Mouse (Mus musculus) intestine, postnatal 0 days (tissue): Measurements from ENCODE around the gene 1700028P14Rik. TPM values are rescaled to one million over a fixed set of nuclear protein-coding genes. Genes with fewer than 3 reads are reported as not detected.

Experiments used
- ATAC-seq: fragments of 200-750 bp; cut with Nextera tagmentation; 2 replicates; pipeline ENCODE4 v1.8.0; 2017; ENCODE audit warnings: mild to moderate bottlenecking, moderate TSS enrichment, moderate library complexity
- H3K27ac ChIP-seq: fragments of 300-500 bp; sonication (generic); 2 replicates; pipeline ENCODE4 v1.5.1; 2014; ENCODE audit warnings: mild to moderate bottlenecking, low read depth, low read length, moderate library complexity
- H3K27me3 ChIP-seq: fragments of 300-500 bp; sonication (generic); replicated peaks from 2 replicates; pipeline ENCODE4 v1.6.1; 2014; ENCODE audit warnings: low read length, mixed read lengths; ENCODE audit not compliant: control insufficient read depth, insufficient read depth
- H3K36me3 ChIP-seq: fragments of 300-500 bp; sonication (generic); 2 replicates; pipeline ENCODE4 v1.6.1; 2014; ENCODE audit warnings: mild to moderate bottlenecking, moderate library complexity; ENCODE audit not compliant: control insufficient read depth, insufficient read depth
- H3K4me1 ChIP-seq: fragments of 300-500 bp; sonication (generic); replicated peaks from 2 replicates; pipeline ENCODE4 v1.6.1; 2014; ENCODE audit warnings: antibody characterized with exemption, low read length, mixed read lengths; ENCODE audit not compliant: control insufficient read depth, insufficient read depth
- H3K4me2 ChIP-seq: fragments of 300-500 bp; sonication (generic); replicated peaks from 2 replicates; pipeline ENCODE4 v1.6.1; 2014; ENCODE audit warnings: low read depth, mild to moderate bottlenecking, moderate library complexity
- H3K4me3 ChIP-seq: fragments of 300-500 bp; sonication (generic); 2 replicates; pipeline ENCODE4 v1.5.1; 2014; ENCODE audit warnings: low read depth, low read length
- H3K9ac ChIP-seq: fragments of 300-500 bp; sonication (generic); 2 replicates; pipeline ENCODE4 v1.6.1; 2014; ENCODE audit warnings: mild to moderate bottlenecking, low read depth, low read length
- H3K9me3 ChIP-seq: fragments of 300-500 bp; sonication (generic); 2 replicates; pipeline ENCODE4 v1.6.1; 2016; ENCODE audit warnings: mixed run types; ENCODE audit not compliant: control insufficient read depth
- CTCF ChIP-seq: sonication (generic); IDR thresholded peaks from 2 replicates; pipeline ENCODE4 v1.5.1; 2016; ENCODE audit warnings: low read depth, mild to moderate bottlenecking, control low read depth, antibody characterized with exemption, moderate library complexity
- WGBS: fragments of 180-500 bp; shearing (Covaris S2); extraction: QIAGEN DNeasy Blood & Tissue Kit; methylation state at CpG from one replicate; pipeline ENCODE4 v1.1.7; 2014; 5-methylcytosine and 5-hydroxymethylcytosine counted together
- polyA plus RNA-seq: library from polyadenylated mRNA; unstranded; fragments of >200 nt; fragmentation: Nextera tagmentation; extraction: Ambion mirVana; gene quantifications from 2 replicates; pipeline ENCODE4 v1.2.1, GENCODE M21; 2015

1700028P14Rik gene
- polyA plus RNA-seq, 1 experiment from 2014 or later = 0.66 TPM

GRCm38 (mm10) chr19:23543244-23544004 lies 109.2 kb downstream of the 1700028P14Rik start:
- TF ChIP-seq CTCF = no peak
- no peaks in the 10 kb centered on the region for H3K4me1 ChIP-seq
- H3K27me3 ChIP-seq = no peaks in the 10 kb centered on the region
- no peaks in the 10 kb centered on the region for H3K36me3 ChIP-seq
- H3K27ac ChIP-seq = no peak overlapping the region
- no peak overlapping the region for H3K4me2 ChIP-seq
- 77% methylated on average over 11 of the region's 11 CpGs for WGBS
- H3K9me3 ChIP-seq = no peaks in the 10 kb centered on the region
- no peak overlapping the region for H3K9ac ChIP-seq
- no peak for ATAC-seq
- no peak overlapping the region for H3K4me3 ChIP-seq

- H3K27me3 ChIP-seq = no peaks in the 10 kb centered on the region
- no peaks in the 10 kb centered on the region for H3K9me3 ChIP-seq
- 89% methylated on average over 4 of the region's 4 CpGs for WGBS
- H3K9ac ChIP-seq = no peak overlapping the region
- no peak overlapping the region for H3K27ac ChIP-seq
- H3K36me3 ChIP-seq = no peaks in the 10 kb centered on the region
- H3K4me3 ChIP-seq = no peak overlapping the region
- TF ChIP-seq CTCF = no peak
- no peak overlapping the region for H3K4me2 ChIP-seq
- no peak for ATAC-seq
- H3K4me1 ChIP-seq = no peaks in the 10 kb centered on the region
Measured at GRCm38 (mm10) chr19:23542759-23543158, 109.9 kb downstream of the 1700028P14Rik start.

GRCm38 (mm10) chr19:23535700-23536099 lies 116.9 kb downstream of the 1700028P14Rik start:
- ATAC-seq = no peak
- Histone ChIP-seq H3K36me3 (no peaks in the 10 kb centered on the region), H3K4me1 (no peaks in the 10 kb centered on the region), H3K4me3 (no peak overlapping the region), H3K9ac (no peak overlapping the region), H3K27me3 (no peaks in the 10 kb centered on the region), H3K4me2 (no peak overlapping the region), H3K9me3 (no peaks in the 10 kb centered on the region), H3K27ac (no peak overlapping the region)
- 91% methylated on average over 3 of the region's 3 CpGs for whole genome bisulfite sequencing
- TF ChIP-seq CTCF = no peak

GRCm38 (mm10) chr19:23531899-23532298 lies 120.7 kb downstream of the 1700028P14Rik start:
- H3K27ac ChIP-seq = no peak overlapping the region
- TF ChIP-seq CTCF = no peak
- WGBS = 45% methylated on average over 4 of the region's 4 CpGs

GRCm38 (mm10) chr19:23523711-23524110 lies 128.9 kb downstream of the 1700028P14Rik start:
- peak; percentile 96 for TF ChIP-seq CTCF
- Histone ChIP-seq H3K27ac (no peak overlapping the region), H3K4me2 (no peak overlapping the region), H3K4me3 (no peak overlapping the region), H3K9ac (no peak overlapping the region), H3K4me1 (no peaks in the 10 kb centered on the region), H3K36me3 (no peaks in the 10 kb centered on the region), H3K27me3 (no peaks in the 10 kb centered on the region), H3K9me3 (no peaks in the 10 kb centered on the region)
- no peak for ATAC-seq
- WGBS = 3% methylated on average over 1 of the region's 1 CpGs

More at GRCm38 (mm10) chr19:23531899-23532298, 120.7 kb downstream of the 1700028P14Rik start:
- Histone ChIP-seq H3K4me3 (no peak overlapping the region), H3K9me3 (no peaks in the 10 kb centered on the region), H3K27me3 (no peaks in the 10 kb centered on the region), H3K4me1 (no peaks in the 10 kb centered on the region), H3K4me2 (no peak overlapping the region), H3K36me3 (no peaks in the 10 kb centered on the region), H3K9ac (no peak overlapping the region)
- ATAC-seq = no peak

- TF ChIP-seq CTCF = no peak
- 65% methylated on average over 4 of the region's 4 CpGs for WGBS
- no peaks in the 10 kb centered on the region for H3K27me3 ChIP-seq
- no peak for ATAC-seq
- no peak overlapping the region for H3K9ac ChIP-seq
- no peaks in the 10 kb centered on the region for H3K9me3 ChIP-seq
- H3K4me2 ChIP-seq = no peak overlapping the region
- no peaks in the 10 kb centered on the region for H3K36me3 ChIP-seq
- no peaks in the 10 kb centered on the region for H3K4me1 ChIP-seq
- H3K4me3 ChIP-seq = no peak overlapping the region
- no peak overlapping the region for H3K27ac ChIP-seq
Measured at GRCm38 (mm10) chr19:23521831-23522230, 130.8 kb downstream of the 1700028P14Rik start.
